In the genomic region with DNA sequence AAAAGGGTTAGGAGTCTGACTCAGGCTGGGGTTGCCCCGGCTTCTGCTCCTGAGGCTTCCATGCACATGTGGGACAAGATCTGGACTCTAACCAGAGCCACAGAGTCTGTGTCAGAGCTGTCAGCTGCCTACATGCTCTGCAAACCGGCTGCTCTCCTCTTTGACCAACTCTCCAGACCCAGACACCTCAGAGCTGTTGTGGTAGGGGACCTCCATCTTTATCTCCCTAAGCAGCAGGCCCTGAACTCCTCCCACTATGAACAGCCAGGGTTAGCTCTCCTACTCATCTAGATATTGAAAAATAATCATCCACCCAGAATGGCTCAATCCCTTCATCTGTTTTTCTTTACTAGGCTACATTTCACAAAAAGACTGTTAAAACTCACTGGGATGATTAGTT, we compare ENCODE assay signal across 28 mouse cellular contexts. TPM values are rescaled to one million over a fixed set of nuclear protein-coding genes. Genes with fewer than 3 reads are reported as not detected.
"Had no signal": no experiment of that assay in that cellular context is flagged by ENCODE, and none has a peak within 500 bp of the region (broad histone marks: within the 10 kb centered on the region; RNA-seq: fewer than 3 reads in every experiment).

No protein-coding gene starts in this region.

- ATAC-seq: hindbrain, embryonic 16.5 days; inflammation-experienced regulatory T-cells, adult 6 months; intestine, embryonic 15.5 days; intestine, postnatal 0 days had no signal

- H3K27me3 ChIP-seq: heart, embryonic 12.5 days; hindbrain, embryonic 12.5 days; intestine, embryonic 15.5 days; limb, embryonic 12.5 days had no signal

- H3K4me2 ChIP-seq: heart, embryonic 12.5 days; hindbrain, embryonic 12.5 days; hindbrain, embryonic 14.5 days; intestine, embryonic 15.5 days; limb, embryonic 12.5 days had no signal

- H3K9ac ChIP-seq: heart, embryonic 12.5 days; hindbrain, embryonic 12.5 days; hindbrain, embryonic 14.5 days; intestine, embryonic 15.5 days; limb, embryonic 12.5 days; liver, embryonic 14.5 days had no signal

- DNase-seq: gastrocnemius, adult 2 months; gastrocnemius, postnatal 10 days; gastrocnemius, postnatal 25 days; heart, postnatal 10 days; heart, postnatal 4 days; kidney, adult 18-20 months; kidney, adult 8-10 months; kidney, postnatal 10 days; kidney, postnatal 25 days; kidney, postnatal 4 days had no signal

- H3K9me3 ChIP-seq: heart, embryonic 10.5 days; heart, embryonic 12.5 days; hindbrain, embryonic 10.5 days; hindbrain, embryonic 12.5 days; intestine, embryonic 15.5 days; limb, embryonic 10.5 days; limb, embryonic 12.5 days had no signal

- H3K36me3 ChIP-seq: heart, embryonic 10.5 days; heart, embryonic 12.5 days; hindbrain, embryonic 10.5 days; hindbrain, embryonic 12.5 days; intestine, embryonic 15.5 days; limb, embryonic 10.5 days; limb, embryonic 12.5 days had no signal

- H3K4me3 ChIP-seq: gastrocnemius, adult 2 months; heart, embryonic 10.5 days; heart, embryonic 12.5 days; hindbrain, embryonic 10.5 days; hindbrain, embryonic 12.5 days; intestine, embryonic 15.5 days; layer of hippocampus, adult 2 months; left cerebral cortex, adult 2 months; limb, embryonic 10.5 days; limb, embryonic 12.5 days had no signal

- H3K4me1 ChIP-seq: heart, embryonic 10.5 days; heart, embryonic 12.5 days; hindbrain, embryonic 10.5 days; hindbrain, embryonic 12.5 days; intestine, embryonic 15.5 days; limb, embryonic 10.5 days; limb, embryonic 12.5 days had no signal

- H3K27ac ChIP-seq: gastrocnemius, adult 2 months; heart, embryonic 10.5 days; hindbrain, embryonic 10.5 days; hindbrain, embryonic 12.5 days; hindbrain, embryonic 14.5 days; intestine, embryonic 15.5 days; layer of hippocampus, adult 2 months; left cerebral cortex, adult 2 months; limb, embryonic 10.5 days; limb, embryonic 12.5 days; liver, embryonic 14.5 days had no signal

RNA-seq across cellular contexts. Expression of a gene that starts 34.9 kb away (rescaled TPM):
- total RNA-seq: heart, postnatal 4 days; layer of hippocampus, postnatal 10 days; layer of hippocampus, postnatal 25 days; left cerebral cortex, postnatal 14 days had no signal
- polyA plus RNA-seq: hindbrain, embryonic 12.5 days; kidney, embryonic 14.5 days; limb, embryonic 10.5 days had no signal
